Mouse (Mus musculus) cortical plate, adult 2 months (tissue): ENCODE results near the gene Mfsd6l.

Source experiments
- CTCF ChIP-seq: fragments of 200-500 bp; IDR thresholded peaks from 2 replicates; pipeline ENCODE4 v1.5.1; 2011; ENCODE audit warnings: mild to moderate bottlenecking, control low read depth, low read length; ENCODE audit not compliant: insufficient read depth; ENCODE audit errors: extremely low read depth
- POLR2A ChIP-seq: fragments of 200-500 bp; IDR thresholded peaks from 2 replicates; pipeline ENCODE4 v1.6.1; 2011; ENCODE audit warnings: mild to moderate bottlenecking, low read length, control low read depth; ENCODE audit not compliant: insufficient read depth; ENCODE audit errors: extremely low read depth

GRCm38 (mm10) chr11:68536026-68536425, 20.0 kb upstream of the Mfsd6l start:
- TF ChIP-seq POLR2A (no peak), CTCF (no peak)
